Mouse (Mus musculus) Muller cell, postnatal 12 days (primary cell): Measurements from ENCODE around the gene Spink2.
"Not testable (repeated sequence)": the region's sequence is repeated elsewhere in the genome, so short reads cannot be mapped to it uniquely, and the experiment has no call there.

Experiments
- DNase-seq: peaks from one replicate; pipeline ENCODE4 v3.0.0-alpha.2; 2015; ENCODE audit errors: inconsistent ontology term

Spink2 gene

GRCm38 (mm10) chr5:77200695-77201094, 10.6 kb downstream of the Spink2 start:
- no peak for DNase-seq

- DNase-seq: no peak
Measured at GRCm38 (mm10) chr5:77193951-77194350, 17.3 kb downstream of the Spink2 start.

GRCm38 (mm10) chr5:77193266-77193665, 18.0 kb downstream of the Spink2 start:
- DNase-seq: no peak

GRCm38 (mm10) chr5:77191631-77192030, 19.6 kb downstream of the Spink2 start:
- DNase-seq: no peak

- DNase-seq: no peak
Measured at GRCm38 (mm10) chr5:77191106-77191505, 20.2 kb downstream of the Spink2 start.

- no peak for DNase-seq
Measured at GRCm38 (mm10) chr5:77188738-77189137, 22.5 kb downstream of the Spink2 start.

GRCm38 (mm10) chr5:77185351-77185750, 25.9 kb downstream of the Spink2 start:
- no peak for DNase-seq

- DNase-seq: not testable (repeated sequence)
Measured at GRCm38 (mm10) chr5:77183876-77184275, 27.4 kb downstream of the Spink2 start.

- DNase-seq: no peak
Measured at GRCm38 (mm10) chr5:77183338-77183737, 27.9 kb downstream of the Spink2 start.

GRCm38 (mm10) chr5:77181508-77181907, 29.8 kb downstream of the Spink2 start:
- no peak for DNase-seq

GRCm38 (mm10) chr5:77178976-77179375, 32.3 kb downstream of the Spink2 start:
- DNase-seq: no peak

- DNase-seq: no peak
Measured at GRCm38 (mm10) chr5:77178008-77178407, 33.3 kb downstream of the Spink2 start.

- DNase-seq: peak; percentile 20
Measured at GRCm38 (mm10) chr5:77174779-77175178, 36.5 kb downstream of the Spink2 start.

GRCm38 (mm10) chr5:77170593-77170992, 40.7 kb downstream of the Spink2 start:
- DNase-seq: peak; percentile 35

- DNase-seq: no peak
Measured at GRCm38 (mm10) chr5:77167306-77167945, 43.8 kb downstream of the Spink2 start.

GRCm38 (mm10) chr5:77165703-77166625, 45.3 kb downstream of the Spink2 start:
- no peak for DNase-seq

GRCm38 (mm10) chr5:77163597-77163996, 47.7 kb downstream of the Spink2 start:
- no peak for DNase-seq

GRCm38 (mm10) chr5:77162566-77162965, 48.7 kb downstream of the Spink2 start:
- no peak for DNase-seq

GRCm38 (mm10) chr5:77157777-77158540, 53.3 kb downstream of the Spink2 start:
- DNase-seq: no peak

- DNase-seq: peak; percentile 50
Measured at GRCm38 (mm10) chr5:77156938-77157337, 54.3 kb downstream of the Spink2 start.

GRCm38 (mm10) chr5:77155526-77155925, 55.7 kb downstream of the Spink2 start:
- DNase-seq: no peak
